Mouse (Mus musculus): ENCODE measurements at regions not wholly inside any gene's neighbourhood (a gene's known extent, or its start where the extent isn't known, plus 50 kb on each side); places are given as distances from the start of the nearest gene placed in this dataset.
A peak's percentile ranks its signal among the peaks of the same experiment; 100 is the strongest.

DNA sequence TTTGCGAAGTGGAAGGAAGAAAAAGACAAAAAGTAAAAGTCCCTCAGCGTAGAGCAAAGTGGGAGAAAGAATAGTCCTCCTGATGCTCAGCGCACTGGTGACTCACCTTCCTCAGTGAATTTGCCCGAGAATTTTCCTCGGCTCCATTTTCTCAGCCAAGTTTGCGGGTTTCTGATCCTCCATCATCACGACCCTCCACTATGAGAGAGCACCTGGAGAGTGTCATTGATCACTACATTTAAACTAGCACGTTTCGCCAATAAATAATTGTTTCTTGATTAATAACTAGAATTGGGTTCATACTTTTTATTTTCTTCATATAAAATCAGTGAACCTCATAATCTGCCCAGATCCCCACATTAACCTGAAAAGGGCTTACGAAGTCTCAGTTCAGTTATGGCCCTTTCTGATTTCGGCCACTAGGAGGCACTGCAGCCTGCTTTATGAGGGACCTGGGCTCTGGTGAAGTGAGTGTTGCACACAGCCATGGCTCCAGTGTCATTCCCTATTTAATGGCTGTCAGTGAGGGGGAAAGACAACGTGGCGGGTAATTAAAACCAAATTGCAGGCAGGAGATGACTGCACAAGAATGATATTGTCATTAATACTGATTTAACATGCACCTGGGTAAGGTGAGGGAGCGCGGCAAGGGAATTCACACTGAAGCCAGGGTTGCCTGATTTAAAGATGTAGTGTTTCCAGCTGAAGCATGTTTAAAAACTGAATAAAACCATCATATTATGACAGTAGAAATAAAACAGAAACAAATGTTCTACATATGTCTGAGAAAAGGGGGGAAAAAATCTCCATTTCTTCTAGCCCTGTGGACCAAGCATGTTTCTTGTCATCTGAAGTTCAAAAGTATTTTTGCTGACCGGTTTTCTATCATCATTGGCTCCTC is 741.8 kb upstream of the Arrdc4 start:
- WGBS: 33% methylated on average over 16 of the region's 16 CpGs
- ATAC-seq: peak; percentile 95
- H3K9me3 ChIP-seq (ENCODE audit: control insufficient read depth, low read length): no peaks in the 10 kb centered on the region
- peaks cover 2% of the 10 kb centered on the region; the same call in 1 of the 2 replicates for H3K27me3 ChIP-seq (replicated peaks; ENCODE audit: control insufficient read depth, insufficient read depth, low read length)
- no peak overlapping the region for H3K27ac ChIP-seq (ENCODE audit: low read length)
- H3K4me3 ChIP-seq (replicated peaks; ENCODE audit: low read length): no peak overlapping the region
- no peaks in the 10 kb centered on the region for H3K36me3 ChIP-seq (ENCODE audit: control insufficient read depth, insufficient read depth)
- no peak overlapping the region for H3K9ac ChIP-seq (replicated peaks; ENCODE audit: low read depth, low read length)
- H3K4me2 ChIP-seq (ENCODE audit: low read length): peak overlapping the region; percentile 16; the same call in 1 of the 2 replicates
- peaks cover 4% of the 10 kb centered on the region; the same call in 1 of the 2 replicates for H3K4me1 ChIP-seq (replicated peaks; ENCODE audit: control insufficient read depth, insufficient read depth, low read length)

DNA sequence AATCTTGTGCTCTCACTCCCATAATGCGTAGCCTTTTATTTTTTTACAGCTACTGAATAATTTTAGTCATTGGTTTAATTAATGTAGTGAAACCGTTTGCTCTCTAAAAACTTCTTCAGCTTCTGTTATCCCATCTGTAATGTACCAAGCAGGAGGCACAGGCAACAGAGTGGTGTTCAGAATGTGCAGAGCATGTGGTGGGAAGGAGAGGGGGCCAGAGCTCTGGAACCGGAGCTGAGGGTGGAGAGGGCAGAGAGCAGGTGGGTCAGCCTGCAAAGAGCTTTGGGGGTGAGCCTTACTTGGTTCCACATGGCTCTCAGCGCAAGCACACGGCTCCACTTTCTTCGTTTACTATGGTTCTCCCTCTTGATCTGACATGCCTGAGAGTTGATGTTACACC is 739.6 kb upstream of the Arrdc4 start:
- H3K4me1 ChIP-seq (replicated peaks; ENCODE audit: control insufficient read depth, insufficient read depth, low read length): peaks cover 4% of the 10 kb centered on the region; the same call in 1 of the 2 replicates
- 59% methylated on average over 6 of the region's 6 CpGs for WGBS
- H3K27ac ChIP-seq (ENCODE audit: low read length): no peak overlapping the region
- H3K9me3 ChIP-seq (ENCODE audit: control insufficient read depth, low read length): no peaks in the 10 kb centered on the region
- peak; percentile 48; the same call in 1 of the 2 replicates for ATAC-seq
- no peak overlapping the region for H3K4me2 ChIP-seq (ENCODE audit: low read length)
- no peak overlapping the region for H3K4me3 ChIP-seq (replicated peaks; ENCODE audit: low read length)
- no peaks in the 10 kb centered on the region for H3K36me3 ChIP-seq (ENCODE audit: control insufficient read depth, insufficient read depth)
- H3K27me3 ChIP-seq (replicated peaks; ENCODE audit: control insufficient read depth, insufficient read depth, low read length): peaks cover 2% of the 10 kb centered on the region; the same call in 1 of the 2 replicates
- H3K9ac ChIP-seq (replicated peaks; ENCODE audit: low read depth, low read length): no peak overlapping the region

DNA sequence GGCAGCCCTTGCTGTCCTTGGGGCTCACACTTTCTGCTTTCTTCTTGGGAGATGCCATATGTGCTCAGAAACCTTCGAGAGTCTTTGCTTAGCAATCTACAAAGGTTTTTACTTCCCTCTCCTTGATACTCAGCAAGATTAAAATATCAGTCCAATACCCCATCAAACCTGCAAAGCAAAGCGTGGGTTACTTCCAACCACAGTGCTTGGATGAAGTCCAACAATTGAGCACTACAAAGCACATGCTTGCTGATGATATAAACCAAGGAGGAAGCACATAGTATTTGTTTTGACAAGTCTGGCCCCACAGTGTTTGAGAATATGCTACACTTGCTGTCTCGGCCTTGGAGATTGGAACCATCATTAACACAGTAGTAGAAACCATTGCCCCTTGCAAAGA is 738.1 kb upstream of the Arrdc4 start:
- Histone ChIP-seq H3K9me3 (ENCODE audit: control insufficient read depth, low read length) (no peaks in the 10 kb centered on the region), H3K36me3 (ENCODE audit: control insufficient read depth, insufficient read depth) (no peaks in the 10 kb centered on the region), H3K4me2 (ENCODE audit: low read length) (no peak overlapping the region), H3K27ac (ENCODE audit: low read length) (no peak overlapping the region), H3K4me1 (replicated peaks; ENCODE audit: control insufficient read depth, insufficient read depth, low read length) (peaks cover 2% of the 10 kb centered on the region; the same call in 1 of the 2 replicates), H3K9ac (replicated peaks; ENCODE audit: low read depth, low read length) (no peak overlapping the region), H3K27me3 (replicated peaks; ENCODE audit: control insufficient read depth, insufficient read depth, low read length) (peaks cover 2% of the 10 kb centered on the region; the same call in 1 of the 2 replicates), H3K4me3 (replicated peaks; ENCODE audit: low read length) (no peak overlapping the region)
- ATAC-seq: no peak
- WGBS: 45% methylated on average over 3 of the region's 3 CpGs

DNA sequence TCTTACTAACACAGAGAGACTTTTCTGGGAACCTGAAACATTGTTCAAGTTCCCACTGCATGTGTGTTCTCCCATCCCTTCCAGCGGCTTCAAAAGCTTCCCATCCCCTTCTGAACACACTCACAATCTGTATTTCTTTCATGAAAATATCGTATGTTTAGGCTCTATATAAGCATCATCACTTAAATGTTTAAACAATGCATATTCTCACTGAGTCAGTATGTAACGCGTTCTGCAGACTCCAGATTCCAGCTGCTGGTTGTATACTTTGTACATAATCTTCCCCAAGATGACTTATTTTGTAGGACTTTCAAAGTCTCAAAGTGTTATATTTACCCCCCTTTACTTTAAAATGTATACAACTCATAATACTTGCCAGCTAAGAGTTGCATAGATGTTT is 735.5 kb upstream of the Arrdc4 start:
- Histone ChIP-seq H3K9ac (replicated peaks; ENCODE audit: low read depth, low read length) (no peak overlapping the region), H3K36me3 (ENCODE audit: control insufficient read depth, insufficient read depth) (no peaks in the 10 kb centered on the region), H3K9me3 (ENCODE audit: control insufficient read depth, low read length) (no peaks in the 10 kb centered on the region), H3K4me1 (replicated peaks; ENCODE audit: control insufficient read depth, insufficient read depth, low read length) (no peaks in the 10 kb centered on the region), H3K4me3 (replicated peaks; ENCODE audit: low read length) (no peak overlapping the region), H3K4me2 (ENCODE audit: low read length) (no peak overlapping the region), H3K27me3 (replicated peaks; ENCODE audit: control insufficient read depth, insufficient read depth, low read length) (no peaks in the 10 kb centered on the region), H3K27ac (ENCODE audit: low read length) (no peak overlapping the region)
- WGBS: 86% methylated on average over 4 of the region's 4 CpGs
- ATAC-seq: no peak
